Mouse (Mus musculus): Measurements from ENCODE around the gene Pacrg. TPM values are rescaled to one million over a fixed set of nuclear protein-coding genes. Genes with fewer than 3 reads are reported as not detected.

Gene Pacrg
- total RNA-seq, 2 experiments from 2014 or later = 1.4 to 2.2 TPM

DNA sequence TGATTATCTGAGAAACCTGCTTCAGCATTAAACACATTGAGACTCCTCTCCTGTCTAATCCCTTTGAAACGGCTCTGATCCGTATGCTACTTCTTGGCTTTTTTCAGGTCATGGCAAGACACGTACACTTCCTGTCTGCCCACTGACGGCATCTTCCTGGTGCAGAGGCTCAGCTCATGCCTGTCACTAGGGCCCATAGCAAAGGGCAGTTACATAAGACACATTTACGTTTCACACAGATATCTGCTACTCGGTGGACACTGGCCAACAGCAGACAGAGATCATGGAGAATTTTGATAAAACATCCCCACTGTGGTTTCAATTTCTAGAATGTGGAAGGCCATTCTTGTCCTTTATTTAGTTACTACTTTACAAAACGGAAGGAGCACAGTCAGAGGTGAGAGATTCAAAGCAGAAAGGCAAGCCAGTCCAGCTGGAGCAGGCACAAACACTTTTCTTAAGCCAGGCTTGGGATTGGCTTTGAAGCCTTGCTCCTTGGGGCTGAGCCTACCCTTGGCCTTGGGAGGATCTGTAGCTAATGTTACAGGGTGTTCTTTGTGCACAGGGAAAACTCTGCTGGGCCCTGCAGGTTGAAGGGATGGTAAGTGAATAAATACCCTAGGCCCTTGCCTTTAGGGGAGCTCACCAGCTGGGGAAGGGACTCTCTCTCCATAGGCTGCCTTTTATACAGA, 432.9 kb downstream of the Pacrg start:
- intact Hi-C loops (cut with DNase I) = loop anchor here (10.0 kb wide), 1 partner anchor 162 kb away; no protein-coding TSS in a partner anchor
- TF ChIP-seq CTCF (IDR thresholded peaks at IDR 0.05) = no peak
- Histone ChIP-seq H3K27ac (peak overlapping the region; percentile 88), H3K4me3 (no peak overlapping the region)
- peak; percentile 57 for DNase-seq

DNA sequence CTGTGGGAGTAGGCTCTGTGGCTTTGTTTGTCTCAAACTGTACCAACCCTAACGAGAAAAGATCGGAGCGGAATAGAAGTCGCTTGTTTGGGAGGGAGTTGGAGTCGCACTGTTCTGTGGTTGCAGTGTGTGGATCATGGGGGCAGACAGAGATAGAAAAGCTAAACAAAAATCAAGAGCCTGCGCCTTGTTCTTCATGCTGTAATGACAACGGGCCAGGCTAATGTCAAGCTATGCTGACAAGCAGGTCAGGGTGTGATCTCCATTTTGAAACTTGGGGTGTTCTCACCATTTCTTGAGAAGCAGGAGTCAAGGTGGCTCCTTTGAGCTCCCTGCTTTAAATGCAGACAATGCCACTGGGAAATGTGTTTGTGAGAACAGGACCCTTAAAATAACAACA, 433.8 kb downstream of the Pacrg start:
- Histone ChIP-seq H3K4me3 (no peak overlapping the region), H3K27ac (peak overlapping the region; percentile 88)
- no peak for TF ChIP-seq CTCF (IDR thresholded peaks at IDR 0.05)
- intact Hi-C loops (cut with DNase I) = loop anchor here (10.0 kb wide), 1 partner anchor 162 kb away; no protein-coding TSS in a partner anchor
- DNase-seq = no peak

DNA sequence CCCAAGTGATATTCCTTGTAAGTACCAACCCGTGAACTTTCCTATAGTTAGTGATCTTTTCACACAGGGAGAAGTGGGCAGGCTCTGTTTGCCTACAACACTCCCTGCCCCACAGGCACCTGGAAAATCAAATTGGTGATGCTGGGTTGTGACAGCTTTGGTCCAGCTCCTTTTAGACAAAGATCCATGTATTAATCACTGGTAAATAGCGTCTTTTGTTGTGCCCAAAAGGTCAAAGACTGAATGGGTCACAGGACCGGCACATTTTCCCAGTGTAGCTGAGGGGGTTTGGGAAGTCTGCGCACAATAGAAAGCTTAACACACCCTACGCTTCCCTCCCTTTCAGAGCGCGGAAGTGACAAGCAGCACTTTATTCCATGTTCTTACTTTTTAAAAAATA, 434.2 kb downstream of the Pacrg start:
- DNase-seq = no peak
- H3K27ac ChIP-seq = peak overlapping the region; percentile 17; the same call in 1 of the 2 replicates
- intact Hi-C loops (cut with DNase I) = loop anchor here (10.0 kb wide), 1 partner anchor 161 kb away; no protein-coding TSS in a partner anchor
- no peak overlapping the region for H3K4me3 ChIP-seq
- no peak for TF ChIP-seq CTCF (IDR thresholded peaks at IDR 0.05)

DNA sequence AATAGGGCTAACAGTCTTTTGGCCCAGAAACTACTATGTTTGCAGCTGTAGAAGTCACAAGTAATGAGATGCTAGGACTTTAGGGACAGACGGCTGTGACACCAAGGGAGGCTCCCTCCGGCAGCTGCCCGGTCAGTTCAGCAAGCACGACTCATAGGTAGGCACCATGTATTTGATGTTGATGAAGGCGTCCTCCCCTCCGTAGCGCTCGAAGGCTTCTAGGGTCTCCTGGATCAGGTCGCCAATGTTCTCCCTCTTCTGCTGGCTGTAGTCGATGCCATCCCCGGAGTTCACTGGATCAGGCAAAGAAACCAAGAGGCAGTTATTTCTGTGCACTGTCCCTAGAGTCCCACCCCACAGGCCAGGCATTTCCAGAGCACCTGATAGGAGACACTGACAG, 436.9 kb downstream of the Pacrg start:
- intact Hi-C loops (cut with DNase I) = loop anchor here (10.0 kb wide), 1 partner anchor 158 kb away; no protein-coding TSS in a partner anchor
- H3K4me3 ChIP-seq = no peak overlapping the region
- DNase-seq = no peak
- no peak for TF ChIP-seq CTCF (IDR thresholded peaks at IDR 0.05)
- peak overlapping the region; percentile 9; the same call in 1 of the 2 replicates for H3K27ac ChIP-seq

DNA sequence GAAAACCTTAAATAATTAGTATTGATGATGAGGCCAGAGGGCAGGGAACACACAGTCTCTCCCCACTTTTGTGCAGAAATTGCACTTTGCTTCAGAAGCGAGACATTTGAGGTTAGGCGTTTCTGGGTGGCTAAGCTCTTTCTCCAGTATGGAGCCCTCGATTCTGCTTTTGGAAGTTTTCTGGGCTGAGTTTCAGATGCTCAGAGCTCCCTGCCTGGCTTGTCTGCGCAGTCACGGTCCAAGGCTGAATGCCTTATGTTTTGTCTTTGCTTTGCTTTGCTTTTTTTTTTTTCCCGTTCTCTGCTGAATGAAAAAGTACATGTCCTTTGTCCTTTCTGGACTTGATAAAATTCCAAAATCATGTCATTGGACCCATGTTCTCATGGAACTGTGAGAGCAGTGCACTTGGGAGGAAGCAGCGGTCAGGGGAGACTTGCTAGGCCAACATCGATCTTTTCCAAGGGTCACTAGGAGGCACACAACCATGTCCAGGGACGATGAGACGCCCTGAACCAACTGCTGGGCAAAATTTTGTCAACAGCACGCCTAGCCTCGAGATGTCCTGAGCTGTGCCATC, 438.0 kb downstream of the Pacrg start:
- TF ChIP-seq CTCF (IDR thresholded peaks at IDR 0.05) = no peak
- intact Hi-C loops (cut with DNase I) = loop anchor here (10.0 kb wide), 1 partner anchor 157 kb away; no protein-coding TSS in a partner anchor
- peak overlapping the region; percentile 28 for H3K27ac ChIP-seq
- peak; percentile 7 for DNase-seq
- no peak overlapping the region for H3K4me3 ChIP-seq

DNA sequence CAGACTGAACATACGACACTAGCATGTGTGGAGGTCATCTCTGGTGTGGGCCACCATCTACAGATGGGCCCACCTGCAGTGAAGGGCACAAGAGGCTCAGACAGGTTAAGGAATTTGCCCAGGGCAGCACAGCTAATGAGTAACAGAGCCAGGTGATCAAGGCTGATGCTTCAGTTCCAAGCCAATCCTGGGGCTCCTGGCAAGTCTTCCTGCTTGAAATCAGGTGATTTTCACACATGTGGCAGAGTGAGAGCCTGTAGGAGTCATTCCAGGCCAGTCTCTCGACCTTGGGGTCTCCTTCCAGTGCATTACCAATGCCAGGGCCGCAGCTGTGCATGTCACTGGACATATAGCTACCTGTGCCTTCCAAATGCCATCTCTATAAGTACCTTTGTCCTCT, 438.6 kb downstream of the Pacrg start:
- no peak overlapping the region for H3K27ac ChIP-seq
- no peak for TF ChIP-seq CTCF (IDR thresholded peaks at IDR 0.05)
- H3K4me3 ChIP-seq = no peak overlapping the region
- peak; percentile 9 for DNase-seq
- intact Hi-C loops (cut with DNase I) = loop anchor here (10.0 kb wide), 1 partner anchor 157 kb away; no protein-coding TSS in a partner anchor

DNA sequence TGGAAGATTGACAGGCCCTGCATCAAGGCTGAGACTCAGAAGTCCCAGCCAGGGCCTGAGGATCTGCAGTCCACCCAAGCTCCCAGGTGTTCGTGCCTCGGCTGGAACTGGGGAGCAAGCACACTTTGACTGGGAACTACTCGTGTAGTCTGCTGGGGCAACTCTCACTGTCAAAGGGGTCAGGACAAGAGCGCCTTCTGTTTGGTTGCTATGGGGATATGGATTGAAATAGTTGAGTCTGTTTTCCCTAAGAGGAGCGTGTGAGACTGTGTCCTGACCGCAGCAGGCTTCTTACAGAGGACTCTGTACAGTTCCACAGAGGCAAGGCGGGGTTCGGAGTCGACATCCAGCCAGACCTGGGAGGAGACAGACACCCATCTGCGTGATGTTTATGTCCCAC, 440.4 kb downstream of the Pacrg start:
- TF ChIP-seq CTCF (IDR thresholded peaks at IDR 0.05) = no peak
- H3K27ac ChIP-seq = peak overlapping the region; percentile 28; the same call in 1 of the 2 replicates
- no peak overlapping the region for H3K4me3 ChIP-seq
- intact Hi-C loops (cut with DNase I) = loop anchor here (10.0 kb wide), 1 partner anchor 155 kb away; no protein-coding TSS in a partner anchor
- DNase-seq = peak; percentile 16

DNA sequence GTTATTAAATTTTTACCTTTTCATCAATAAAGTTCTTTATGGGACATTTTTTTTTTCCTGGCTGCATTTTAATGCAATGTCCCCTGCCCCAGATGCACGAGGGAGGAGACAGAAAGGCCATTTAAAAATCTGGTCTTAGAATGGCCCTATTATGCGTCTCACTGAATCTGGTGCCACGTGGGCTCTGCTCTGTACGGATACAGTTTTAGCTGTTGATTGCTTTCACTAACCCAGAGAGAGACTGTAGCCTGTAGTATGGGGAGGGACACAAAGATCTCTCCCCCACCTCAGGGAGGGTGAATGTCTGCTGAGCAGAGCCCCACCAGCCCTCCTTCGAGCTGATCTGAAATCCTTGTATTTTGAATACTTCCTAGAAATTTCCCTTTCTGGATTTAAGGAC, 441.2 kb downstream of the Pacrg start:
- intact Hi-C loops (cut with DNase I) = no loop called here
- TF ChIP-seq CTCF (IDR thresholded peaks at IDR 0.05) = no peak
- no peak for DNase-seq
- Histone ChIP-seq H3K27ac (peak overlapping the region; percentile 28; the same call in 1 of the 2 replicates), H3K4me3 (no peak overlapping the region)

DNA sequence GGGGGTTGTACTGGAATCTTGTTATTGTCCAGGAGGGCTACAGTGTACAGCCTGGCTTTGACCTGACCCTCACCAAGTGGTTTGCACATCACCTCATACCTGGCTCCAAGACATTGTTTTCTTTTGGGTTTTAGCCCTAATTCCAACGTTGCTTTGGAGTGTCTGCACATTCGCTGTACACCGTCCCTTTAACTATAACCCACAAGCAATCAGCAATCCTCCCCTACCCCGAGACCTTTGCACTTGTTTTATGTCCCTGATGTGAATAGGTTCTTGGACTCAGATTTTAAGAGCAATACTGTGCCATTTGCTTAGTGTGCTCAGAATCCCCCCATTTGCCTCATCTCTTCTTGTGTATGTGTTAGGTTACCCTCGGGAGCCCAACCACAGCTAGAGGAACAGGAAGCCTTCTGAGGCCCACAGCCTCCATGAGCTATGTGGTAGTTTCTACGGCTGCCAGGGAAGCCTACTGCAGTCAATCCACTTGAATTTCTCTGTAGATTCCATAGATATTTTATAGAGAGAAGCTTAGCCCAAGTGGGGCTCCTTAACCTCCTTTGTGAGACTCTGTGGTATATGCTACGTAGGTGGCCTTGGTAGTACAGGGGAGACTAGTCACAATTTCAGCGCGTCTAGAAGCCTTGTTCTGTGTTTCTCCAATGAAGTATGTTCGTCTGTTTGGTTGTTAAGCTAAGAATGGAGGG, 442.0 kb downstream of the Pacrg start:
- no peak for DNase-seq
- TF ChIP-seq CTCF (IDR thresholded peaks at IDR 0.05) = no peak
- intact Hi-C loops (cut with DNase I) = no loop called here
- H3K27ac ChIP-seq = peak overlapping the region; percentile 49
- H3K4me3 ChIP-seq = no peak overlapping the region

DNA sequence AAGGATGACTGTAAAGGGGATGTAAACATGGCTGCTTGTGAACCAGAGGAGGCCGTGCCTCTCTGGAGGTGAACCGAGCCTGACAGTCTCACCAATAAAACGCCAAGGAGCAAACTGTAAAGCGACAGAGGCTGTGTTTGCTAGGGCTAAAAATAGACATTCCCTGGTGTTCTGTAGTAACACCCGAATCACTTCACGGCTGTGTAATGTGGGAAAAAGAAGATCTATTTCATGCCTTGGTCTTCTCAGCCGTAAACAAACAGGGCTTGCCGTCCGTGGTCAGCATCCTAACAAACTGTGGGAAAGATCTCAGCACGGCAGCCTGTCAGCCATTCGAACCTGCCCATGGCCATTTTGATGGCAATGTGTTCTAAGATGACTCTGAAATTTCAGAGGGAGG, 442.8 kb downstream of the Pacrg start:
- H3K4me3 ChIP-seq = no peak overlapping the region
- no peak for DNase-seq
- intact Hi-C loops (cut with DNase I) = no loop called here
- no peak for TF ChIP-seq CTCF (IDR thresholded peaks at IDR 0.05)
- peak overlapping the region; percentile 70 for H3K27ac ChIP-seq

DNA sequence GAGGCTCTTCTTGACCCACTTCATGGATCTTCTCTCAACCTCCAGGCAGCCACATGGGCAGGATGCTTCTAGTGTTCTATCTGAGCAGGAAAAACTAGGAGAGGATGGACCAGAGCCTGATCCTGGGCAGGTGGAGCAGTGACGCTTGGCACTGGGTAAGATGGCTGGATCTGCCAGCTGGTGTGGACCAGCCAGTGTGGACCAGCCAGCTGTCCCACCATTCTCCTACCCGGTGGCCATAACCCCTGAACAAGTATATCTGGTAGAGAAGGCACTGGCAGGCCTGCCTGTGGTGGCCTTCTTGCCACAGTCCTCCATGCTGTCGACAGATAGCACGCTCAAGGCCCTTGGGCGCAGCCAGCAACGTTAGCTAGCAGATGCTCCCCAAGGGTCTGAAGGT, 443.2 kb downstream of the Pacrg start:
- DNase-seq = no peak
- TF ChIP-seq CTCF (IDR thresholded peaks at IDR 0.05) = no peak
- Histone ChIP-seq H3K4me3 (no peak overlapping the region), H3K27ac (peak overlapping the region; percentile 70)
- intact Hi-C loops (cut with DNase I) = no loop called here

DNA sequence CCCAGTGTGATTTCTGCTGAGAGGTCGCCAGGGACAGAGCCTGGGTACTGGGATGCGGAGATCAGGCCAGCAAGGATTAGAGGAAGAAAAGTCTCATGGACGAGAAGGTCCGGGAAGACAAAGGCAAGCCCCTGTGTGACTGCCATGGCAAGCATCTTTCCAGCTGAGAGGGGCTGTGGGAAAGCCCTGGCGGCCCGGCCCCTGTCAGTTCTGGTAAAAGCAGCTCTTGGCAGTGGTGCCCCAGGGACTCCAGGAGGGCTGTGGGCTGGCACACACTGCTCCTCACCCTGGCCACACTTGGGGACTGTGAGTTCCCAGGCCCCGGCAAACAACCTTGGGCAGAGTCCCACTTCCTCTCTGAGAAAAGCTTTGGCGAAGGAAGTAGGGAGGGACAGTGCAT, 445.3 kb downstream of the Pacrg start:
- H3K4me3 ChIP-seq = no peak overlapping the region
- H3K27ac ChIP-seq = peak overlapping the region; percentile 68
- DNase-seq = peak; percentile 60
- intact Hi-C loops (cut with DNase I) = loop anchor here (5.0 kb wide), 1 partner anchor 97 kb away; no protein-coding TSS in a partner anchor
- TF ChIP-seq CTCF (IDR thresholded peaks at IDR 0.05) = no peak

DNA sequence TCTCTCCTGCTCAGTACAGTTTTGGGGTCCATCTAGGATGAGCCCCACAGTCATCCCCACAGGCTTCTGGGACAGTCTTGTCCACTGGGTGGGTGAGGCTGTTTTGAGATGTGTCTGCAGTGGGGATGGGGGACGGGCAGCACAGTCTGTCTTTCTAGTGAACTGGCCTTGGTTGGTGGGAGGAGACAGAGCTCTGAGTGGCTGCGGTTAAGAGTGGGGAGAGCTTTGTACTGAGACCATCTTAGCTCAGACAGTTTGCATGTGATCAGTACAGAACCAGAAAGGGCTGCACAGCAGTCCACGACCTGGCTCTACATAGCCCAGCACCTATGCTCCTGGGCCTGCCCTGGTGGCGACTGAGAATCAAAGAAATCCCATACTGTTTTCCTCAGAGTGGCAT, 446.3 kb downstream of the Pacrg start:
- no peak for TF ChIP-seq CTCF (IDR thresholded peaks at IDR 0.05)
- no peak overlapping the region for H3K4me3 ChIP-seq
- no peak overlapping the region for H3K27ac ChIP-seq
- no peak for DNase-seq
- intact Hi-C loops (cut with DNase I) = loop anchor here (5.0 kb wide), 1 partner anchor 99 kb away; no protein-coding TSS in a partner anchor

All from gastrocnemius, adult 2 months (tissue).